ENCODE assay signal across 17 mouse cellular contexts in the genomic region with DNA sequence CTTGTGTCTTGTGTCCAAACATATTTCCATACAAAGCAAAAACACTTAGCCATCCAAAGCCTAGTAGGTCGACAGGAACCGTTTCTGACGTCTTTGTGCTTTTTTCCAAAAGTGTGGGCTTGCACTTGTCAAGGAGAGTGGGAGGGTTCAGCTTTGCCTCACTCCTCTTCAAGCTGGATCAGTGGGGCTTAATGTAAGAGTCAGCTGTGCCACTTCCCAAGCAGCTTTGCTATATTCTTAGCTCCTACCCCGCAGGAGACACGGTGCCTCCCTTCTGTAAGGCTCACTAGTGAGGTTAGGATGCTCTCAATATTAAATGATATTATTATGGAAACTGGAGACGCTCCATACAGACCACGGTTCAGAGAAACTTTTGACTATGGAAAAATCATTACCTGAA.
"Had no signal": no experiment of that assay in that cellular context is flagged by ENCODE, and none has a peak within 500 bp of the region (broad histone marks: within the 10 kb centered on the region; RNA-seq: fewer than 3 reads in every experiment).

No protein-coding gene starts in this region.

- ATAC-seq: midbrain, embryonic 16.5 days had no signal

- H3K9me3 ChIP-seq: midbrain, embryonic 10.5 days; midbrain, embryonic 12.5 days; neural tube, embryonic 13.5 days; neural tube, embryonic 15.5 days; stomach, embryonic 15.5 days had no signal

- H3K9ac ChIP-seq: lung, embryonic 14.5 days; midbrain, embryonic 12.5 days; neural tube, embryonic 13.5 days; neural tube, embryonic 15.5 days; stomach, embryonic 15.5 days had no signal

- H3K4me2 ChIP-seq: lung, embryonic 14.5 days; midbrain, embryonic 12.5 days; neural tube, embryonic 13.5 days; neural tube, embryonic 15.5 days; stomach, embryonic 15.5 days had no signal

- H3K4me3 ChIP-seq: midbrain, embryonic 10.5 days; midbrain, embryonic 12.5 days; myocyte; neural tube, embryonic 13.5 days; neural tube, embryonic 15.5 days; stomach, embryonic 15.5 days had no signal

- H3K27ac ChIP-seq: midbrain, embryonic 10.5 days; midbrain, embryonic 12.5 days; neural tube, embryonic 13.5 days; neural tube, embryonic 15.5 days; stomach, embryonic 15.5 days; stomach, postnatal 0 days had no signal

- DNase-seq: lung, adult 18-20 months; lung, embryonic 14.5 days; lung, postnatal 10 days; lung, postnatal 4 days; midbrain, embryonic 14.5 days; right cerebral cortex, postnatal 14 days; thymus, adult 2 months; thymus, postnatal 25 days; thymus, postnatal 4 days had no signal

- H3K4me1 ChIP-seq: midbrain, embryonic 10.5 days; midbrain, embryonic 12.5 days; neural tube, embryonic 13.5 days; neural tube, embryonic 15.5 days; stomach, embryonic 15.5 days had no signal

- H3K27me3 ChIP-seq: midbrain, embryonic 12.5 days; neural tube, embryonic 13.5 days; neural tube, embryonic 15.5 days; stomach, embryonic 15.5 days had no signal

- H3K36me3 ChIP-seq: midbrain, embryonic 10.5 days; midbrain, embryonic 12.5 days; neural tube, embryonic 13.5 days; neural tube, embryonic 15.5 days; stomach, embryonic 15.5 days had no signal
